Mouse (Mus musculus): ENCODE measurements at regions not wholly inside any gene's neighbourhood (a gene's known extent, or its start where the extent isn't known, plus 50 kb on each side); places are given as distances from the start of the nearest gene placed in this dataset.

DNA sequence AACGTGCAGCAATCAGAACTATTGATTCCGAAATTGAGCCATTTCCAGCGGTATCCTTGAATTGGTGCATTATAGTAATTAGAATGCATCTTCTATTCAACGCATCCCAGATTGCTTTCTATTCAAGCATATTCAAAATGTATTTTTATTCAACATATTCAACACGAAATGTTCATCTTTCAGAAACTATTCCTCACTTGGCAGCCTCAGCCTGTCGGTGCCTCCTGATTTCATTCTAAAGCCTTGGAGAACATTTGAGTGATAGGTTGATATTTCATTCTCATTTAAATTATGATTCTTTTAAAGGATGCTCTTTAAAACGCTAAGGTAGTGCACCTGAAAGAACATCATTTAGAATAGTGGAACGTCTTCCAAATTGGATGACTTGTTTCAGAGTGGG is 73.1 kb upstream of the Acsl1 start:
- TF ChIP-seq CTCF (IDR thresholded peaks at IDR 0.05; ENCODE audit: low read depth) (no peak), EP300 (IDR thresholded peaks at IDR 0.05; ENCODE audit: low read depth) (no peak)

Data from liver, embryonic 14.5 days (tissue).